Mouse (Mus musculus): ENCODE data around the gene Ctnnd2. TPM values are rescaled to one million over a fixed set of nuclear protein-coding genes. Genes with fewer than 3 reads are reported as not detected.

The Ctnnd2 gene
- polyA plus RNA-seq, 1 experiment from 2014 or later: 5.8 TPM

DNA sequence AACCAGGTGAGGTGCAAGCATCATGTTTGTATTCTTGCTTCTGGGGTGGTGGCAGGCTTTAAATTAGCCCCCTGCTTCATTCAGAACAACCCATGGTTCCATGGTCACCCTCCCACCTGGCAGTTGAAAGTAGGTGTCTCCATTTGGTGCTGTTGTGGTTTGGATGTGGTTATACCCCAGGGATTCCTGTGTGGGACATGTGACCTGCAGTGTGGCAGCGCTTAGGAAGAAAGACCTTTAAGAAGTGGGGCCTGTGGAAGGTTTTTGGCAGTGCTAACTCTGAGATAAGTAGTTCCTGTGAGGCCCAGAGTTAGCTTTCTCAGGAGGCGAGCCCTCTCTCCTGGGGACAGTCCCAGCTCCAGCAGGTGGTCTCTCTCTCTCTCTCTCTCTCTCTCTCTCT is 848.4 kb downstream of the Ctnnd2 start:
- whole genome bisulfite sequencing: 60% methylated on average over 2 of the region's 2 CpGs

GRCm38 (mm10) chr15:31022012-31022411 is 849.6 kb downstream of the Ctnnd2 start:
- 43% methylated on average over 1 of the region's 1 CpGs for WGBS
- Histone ChIP-seq H3K36me3 (no peaks in the 10 kb centered on the region), H3K9ac (no peak overlapping the region), H3K4me3 (replicated peaks) (no peak overlapping the region), H3K4me2 (replicated peaks) (no peak overlapping the region), H3K27ac (replicated peaks) (no peak overlapping the region), H3K4me1 (no peaks in the 10 kb centered on the region), H3K27me3 (no peaks in the 10 kb centered on the region), H3K9me3 (replicated peaks) (no peaks in the 10 kb centered on the region)
- ATAC-seq (ENCODE audit: insufficient number of reproducible peaks, low FRiP score, low TSS enrichment, low read depth): no peak

More for the DNA sequence above, 848.4 kb downstream of the Ctnnd2 start:
- H3K4me1 ChIP-seq: no peaks in the 10 kb centered on the region
- no peak overlapping the region for H3K4me3 ChIP-seq (replicated peaks)
- H3K27ac ChIP-seq (replicated peaks): no peak overlapping the region
- H3K36me3 ChIP-seq: no peaks in the 10 kb centered on the region
- no peaks in the 10 kb centered on the region for H3K27me3 ChIP-seq
- H3K4me2 ChIP-seq (replicated peaks): no peak overlapping the region
- H3K9me3 ChIP-seq (replicated peaks): no peaks in the 10 kb centered on the region
- no peak for ATAC-seq (ENCODE audit: insufficient number of reproducible peaks, low FRiP score, low TSS enrichment, low read depth)
- no peak overlapping the region for H3K9ac ChIP-seq

DNA sequence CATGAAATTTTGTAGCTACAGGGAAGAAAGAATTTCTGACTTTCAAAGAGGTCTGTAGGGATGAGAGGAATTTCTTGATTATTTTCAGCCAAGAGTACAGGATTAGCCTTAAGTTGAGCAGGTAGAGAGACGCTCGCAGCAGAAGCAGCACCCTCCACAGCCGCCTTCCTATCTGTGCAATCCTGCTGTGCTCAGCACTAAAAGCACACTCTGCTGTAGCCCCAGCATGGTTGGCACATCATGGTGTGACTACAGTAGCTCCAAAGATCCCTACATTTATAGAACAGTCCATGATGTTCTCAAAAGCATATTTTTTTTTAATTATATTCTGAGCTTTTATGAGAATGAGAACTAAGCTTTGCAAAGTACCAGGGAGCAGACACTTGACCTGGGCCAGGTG is 850.1 kb downstream of the Ctnnd2 start:
- no peak overlapping the region for H3K4me2 ChIP-seq (replicated peaks)
- H3K27me3 ChIP-seq: no peaks in the 10 kb centered on the region
- no peaks in the 10 kb centered on the region for H3K9me3 ChIP-seq (replicated peaks)
- ATAC-seq (ENCODE audit: insufficient number of reproducible peaks, low FRiP score, low TSS enrichment, low read depth): no peak
- no peak overlapping the region for H3K4me3 ChIP-seq (replicated peaks)
- H3K4me1 ChIP-seq: no peaks in the 10 kb centered on the region
- no peak overlapping the region for H3K9ac ChIP-seq
- no peak overlapping the region for H3K27ac ChIP-seq (replicated peaks)
- 82% methylated on average over 3 of the region's 3 CpGs for WGBS
- no peaks in the 10 kb centered on the region for H3K36me3 ChIP-seq

- no peak for ATAC-seq (ENCODE audit: insufficient number of reproducible peaks, low FRiP score, low TSS enrichment, low read depth)
- WGBS: 82% methylated on average over 5 of the region's 5 CpGs
These were observed 851.4 kb downstream of the Ctnnd2 start for GRCm38 (mm10) chr15:31023766-31024165.

GRCm38 (mm10) chr15:31027448-31028230 is 855.2 kb downstream of the Ctnnd2 start:
- 82% methylated on average over 26 of the region's 26 CpGs for WGBS
- H3K9ac ChIP-seq: no peak overlapping the region
- H3K27me3 ChIP-seq: no peaks in the 10 kb centered on the region
- H3K36me3 ChIP-seq: no peaks in the 10 kb centered on the region
- H3K9me3 ChIP-seq (replicated peaks): no peaks in the 10 kb centered on the region
- no peak overlapping the region for H3K27ac ChIP-seq (replicated peaks)
- ATAC-seq (ENCODE audit: insufficient number of reproducible peaks, low FRiP score, low TSS enrichment, low read depth): no peak
- no peak overlapping the region for H3K4me3 ChIP-seq (replicated peaks)
- H3K4me1 ChIP-seq: no peaks in the 10 kb centered on the region
- no peak overlapping the region for H3K4me2 ChIP-seq (replicated peaks)

More at GRCm38 (mm10) chr15:31023766-31024165, 851.4 kb downstream of the Ctnnd2 start:
- Histone ChIP-seq H3K27ac (replicated peaks) (no peak overlapping the region), H3K4me2 (replicated peaks) (no peak overlapping the region), H3K9me3 (replicated peaks) (no peaks in the 10 kb centered on the region), H3K27me3 (no peaks in the 10 kb centered on the region), H3K4me3 (replicated peaks) (no peak overlapping the region), H3K36me3 (no peaks in the 10 kb centered on the region), H3K9ac (no peak overlapping the region), H3K4me1 (no peaks in the 10 kb centered on the region)

DNA sequence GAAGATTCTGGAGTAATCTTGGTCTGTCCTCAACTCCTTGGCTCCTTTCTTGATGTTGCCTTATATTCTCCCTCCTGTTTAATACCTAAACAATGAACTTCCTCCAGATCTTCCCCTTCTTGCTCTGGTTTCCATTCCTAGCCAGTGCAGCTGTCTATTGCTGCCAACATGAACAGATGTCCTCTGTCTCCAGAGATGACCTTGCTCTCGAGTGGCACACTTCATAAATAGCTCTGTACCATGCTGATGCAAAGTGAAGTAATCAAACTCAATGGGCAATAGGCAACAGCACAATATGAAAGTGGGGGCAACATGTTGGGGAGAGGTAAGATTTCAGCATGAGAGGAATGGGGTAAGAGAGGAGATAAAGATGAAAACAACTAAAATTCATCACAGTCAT is 872.6 kb downstream of the Ctnnd2 start:
- Histone ChIP-seq H3K9me3 (replicated peaks) (no peaks in the 10 kb centered on the region), H3K4me1 (no peaks in the 10 kb centered on the region), H3K4me3 (replicated peaks) (no peak overlapping the region), H3K4me2 (replicated peaks) (no peak overlapping the region), H3K9ac (no peak overlapping the region), H3K27ac (replicated peaks) (no peak overlapping the region), H3K27me3 (no peaks in the 10 kb centered on the region), H3K36me3 (no peaks in the 10 kb centered on the region)
- WGBS: 43% methylated on average over 1 of the region's 1 CpGs
- ATAC-seq (ENCODE audit: insufficient number of reproducible peaks, low FRiP score, low TSS enrichment, low read depth): no peak

- Histone ChIP-seq H3K36me3 (no peaks in the 10 kb centered on the region), H3K4me3 (replicated peaks) (no peak overlapping the region), H3K4me1 (no peaks in the 10 kb centered on the region), H3K9ac (no peak overlapping the region), H3K27me3 (no peaks in the 10 kb centered on the region), H3K9me3 (replicated peaks) (no peaks in the 10 kb centered on the region), H3K27ac (replicated peaks) (no peak overlapping the region), H3K4me2 (replicated peaks) (no peak overlapping the region)
- ATAC-seq (ENCODE audit: insufficient number of reproducible peaks, low FRiP score, low TSS enrichment, low read depth): no peak
- WGBS: 80% methylated on average over 5 of the region's 5 CpGs
These were observed 879.1 kb downstream of the Ctnnd2 start for GRCm38 (mm10) chr15:31051496-31051895.

DNA sequence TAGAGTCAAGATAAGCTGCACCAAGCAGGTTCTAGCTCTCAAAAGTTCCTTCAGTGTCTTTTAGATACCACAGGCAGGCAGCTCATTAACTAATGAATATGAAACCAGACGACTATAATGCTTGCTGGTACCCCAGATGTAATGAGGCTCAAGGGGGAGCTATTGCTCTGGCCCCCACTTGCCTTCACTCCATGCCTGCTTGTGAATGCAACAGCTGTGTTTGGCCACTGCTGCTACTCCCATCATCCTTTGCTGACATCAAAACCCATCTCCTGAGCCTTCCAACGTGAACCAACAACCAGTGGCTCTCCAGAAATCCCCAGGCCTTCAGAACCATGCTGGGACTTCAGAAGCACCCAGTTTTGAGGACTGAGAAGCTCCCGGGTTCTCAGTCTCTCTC is 883.8 kb downstream of the Ctnnd2 start:
- H3K27me3 ChIP-seq: no peaks in the 10 kb centered on the region
- H3K9ac ChIP-seq: no peak overlapping the region
- no peak overlapping the region for H3K4me2 ChIP-seq (replicated peaks)
- WGBS: 53% methylated on average over 3 of the region's 3 CpGs
- no peak overlapping the region for H3K27ac ChIP-seq (replicated peaks)
- ATAC-seq (ENCODE audit: insufficient number of reproducible peaks, low FRiP score, low TSS enrichment, low read depth): no peak
- no peaks in the 10 kb centered on the region for H3K36me3 ChIP-seq
- no peaks in the 10 kb centered on the region for H3K9me3 ChIP-seq (replicated peaks)
- H3K4me3 ChIP-seq (replicated peaks): no peak overlapping the region
- H3K4me1 ChIP-seq: no peaks in the 10 kb centered on the region

- H3K9me3 ChIP-seq (replicated peaks): no peaks in the 10 kb centered on the region
These were observed 885.9 kb downstream of the Ctnnd2 start for GRCm38 (mm10) chr15:31058315-31058714.

DNA sequence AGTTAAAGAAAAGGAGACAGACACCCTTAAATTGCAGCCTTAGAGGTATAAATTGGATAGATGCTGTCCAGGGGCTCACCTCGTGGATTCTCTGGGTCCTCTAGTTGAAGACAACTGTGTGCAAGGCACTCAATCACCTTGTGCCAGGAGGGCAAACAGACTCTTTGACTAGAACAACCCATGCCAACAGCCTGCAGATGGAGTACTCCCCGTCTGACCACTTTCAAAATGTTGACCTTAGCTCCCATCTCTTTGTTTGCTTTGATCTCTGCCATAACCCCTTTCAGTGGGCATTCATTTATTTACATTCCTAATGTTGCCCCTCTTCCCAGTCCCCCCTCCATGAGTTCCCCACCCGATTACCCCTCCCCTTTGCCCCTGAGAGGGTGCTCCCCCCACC is 891.3 kb downstream of the Ctnnd2 start:
- H3K9ac ChIP-seq: no peak overlapping the region
- no peaks in the 10 kb centered on the region for H3K4me1 ChIP-seq
- no peak for ATAC-seq (ENCODE audit: insufficient number of reproducible peaks, low FRiP score, low TSS enrichment, low read depth)
- no peaks in the 10 kb centered on the region for H3K9me3 ChIP-seq (replicated peaks)
- no peaks in the 10 kb centered on the region for H3K27me3 ChIP-seq
- no peak overlapping the region for H3K4me3 ChIP-seq (replicated peaks)
- H3K27ac ChIP-seq (replicated peaks): no peak overlapping the region
- H3K4me2 ChIP-seq (replicated peaks): no peak overlapping the region
- no peaks in the 10 kb centered on the region for H3K36me3 ChIP-seq
- WGBS: 60% methylated on average over 3 of the region's 3 CpGs

More at GRCm38 (mm10) chr15:31058315-31058714, 885.9 kb downstream of the Ctnnd2 start:
- no peak overlapping the region for H3K4me2 ChIP-seq (replicated peaks)
- H3K4me1 ChIP-seq: no peaks in the 10 kb centered on the region
- H3K4me3 ChIP-seq (replicated peaks): no peak overlapping the region
- no peak overlapping the region for H3K9ac ChIP-seq
- no peak overlapping the region for H3K27ac ChIP-seq (replicated peaks)
- WGBS: 76% methylated on average over 6 of the region's 6 CpGs
- H3K36me3 ChIP-seq: no peaks in the 10 kb centered on the region
- H3K27me3 ChIP-seq: no peaks in the 10 kb centered on the region
- ATAC-seq (ENCODE audit: insufficient number of reproducible peaks, low FRiP score, low TSS enrichment, low read depth): no peak

DNA sequence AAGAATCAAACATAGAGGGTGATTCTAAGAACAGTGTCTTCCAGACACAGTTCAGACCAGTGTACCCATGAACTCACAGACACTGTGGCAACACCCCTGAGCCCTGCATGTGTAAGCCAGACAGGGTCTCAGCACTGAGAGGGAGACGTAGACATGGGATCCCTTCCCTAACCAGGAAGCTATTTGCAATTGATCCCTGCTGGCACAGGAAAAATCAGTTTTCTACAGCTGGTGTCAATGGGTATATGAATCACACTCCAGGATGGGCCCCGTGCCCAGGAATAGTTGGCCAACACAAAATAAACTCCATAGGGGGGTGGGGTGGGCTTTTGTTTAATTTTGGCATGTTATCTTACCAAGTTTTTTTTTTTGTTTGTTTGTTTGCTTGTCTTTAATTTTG is 895.7 kb downstream of the Ctnnd2 start:
- Histone ChIP-seq H3K4me1 (no peaks in the 10 kb centered on the region), H3K27ac (replicated peaks) (no peak overlapping the region), H3K36me3 (no peaks in the 10 kb centered on the region), H3K4me2 (replicated peaks) (no peak overlapping the region), H3K27me3 (no peaks in the 10 kb centered on the region), H3K9ac (no peak overlapping the region), H3K4me3 (replicated peaks) (no peak overlapping the region), H3K9me3 (replicated peaks) (no peaks in the 10 kb centered on the region)
- ATAC-seq (ENCODE audit: insufficient number of reproducible peaks, low FRiP score, low TSS enrichment, low read depth): no peak
- WGBS: 55% methylated on average over 2 of the region's 2 CpGs

GRCm38 (mm10) chr15:31070311-31070710 is 897.9 kb downstream of the Ctnnd2 start:
- H3K9me3 ChIP-seq (replicated peaks): no peaks in the 10 kb centered on the region
- no peak overlapping the region for H3K4me3 ChIP-seq (replicated peaks)
- H3K27me3 ChIP-seq: no peaks in the 10 kb centered on the region
- H3K36me3 ChIP-seq: no peaks in the 10 kb centered on the region
- WGBS: 80% methylated on average over 5 of the region's 5 CpGs
- H3K27ac ChIP-seq (replicated peaks): no peak overlapping the region
- H3K9ac ChIP-seq: no peak overlapping the region
- no peak overlapping the region for H3K4me2 ChIP-seq (replicated peaks)
- H3K4me1 ChIP-seq: no peaks in the 10 kb centered on the region
- no peak for ATAC-seq (ENCODE audit: insufficient number of reproducible peaks, low FRiP score, low TSS enrichment, low read depth)
